Mouse (Mus musculus) ES-E14 (cell line): ENCODE results near the gene Gng7. TPM values are rescaled to one million over a fixed set of nuclear protein-coding genes. Genes with fewer than 3 reads are reported as not detected.

ENCODE experiments used
- DNase-seq: peaks from one replicate; pipeline ENCODE4 v3.0.0-alpha.2; 2013; ENCODE audit warnings: low read depth, low spot score
- H3K27ac ChIP-seq: 2 replicates; pipeline ENCODE4 v1.5.1; 2012; ENCODE audit warnings: low read depth, mild to moderate bottlenecking, low read length, moderate library complexity, mixed read lengths; ENCODE audit not compliant: poor library complexity, insufficient read depth, severe bottlenecking
- H3K36me3 ChIP-seq: 2 replicates; pipeline ENCODE4 v1.6.1; 2012; ENCODE audit warnings: mild to moderate bottlenecking, low read length, moderate library complexity, mixed read lengths; ENCODE audit not compliant: control insufficient read depth, poor library complexity, insufficient read depth, severe bottlenecking
- H3K4me1 ChIP-seq, 2 experiments: fragments of 150-350 bp in 1 of 2; sonication (generic) in 1 of 2; 2 replicates each; pipeline ENCODE4 v1.6.1; 2012; ENCODE audit warnings: low read length in 2 of 2, mild to moderate bottlenecking in 1 of 2, mixed read lengths in 1 of 2; ENCODE audit not compliant: control insufficient read depth in 2 of 2, insufficient read depth in 2 of 2, poor library complexity in 1 of 2
- H3K4me3 ChIP-seq, 2 experiments: fragments of 150-350 bp in 1 of 2; sonication (generic) in 1 of 2; 2 replicates each; pipeline ENCODE4 v1.5.1; 2012; ENCODE audit warnings: low read length in 2 of 2, low read depth in 1 of 2, mild to moderate bottlenecking in 1 of 2, mixed read lengths in 1 of 2; ENCODE audit not compliant: insufficient read depth in 1 of 2, poor library complexity in 1 of 2, severe bottlenecking in 1 of 2
- H3K9ac ChIP-seq: 2 replicates; pipeline ENCODE4 v1.6.1; 2012; ENCODE audit warnings: low read depth, mild to moderate bottlenecking, low read length, mixed read lengths; ENCODE audit not compliant: poor library complexity, insufficient read depth, severe bottlenecking
- H3K9me3 ChIP-seq: fragments of 150-350 bp; sonication (generic); 2 replicates; pipeline ENCODE4 v1.6.1; 2012; ENCODE audit warnings: low read depth, mild to moderate bottlenecking, low read length; ENCODE audit not compliant: control insufficient read depth, insufficient read depth
- CHD2 ChIP-seq: IDR thresholded peaks from 2 replicates; pipeline ENCODE4 v1.6.1; 2014; ENCODE audit warnings: mild to moderate bottlenecking, low read depth, low read length, inconsistent platforms
- HCFC1 ChIP-seq: IDR thresholded peaks from 2 replicates; pipeline ENCODE4 v1.6.1; 2012; ENCODE audit warnings: low read length, inconsistent platforms, borderline replicate concordance; ENCODE audit not compliant: insufficient read depth
- MAFK ChIP-seq: IDR thresholded peaks from 2 replicates; pipeline ENCODE4 v1.6.1; 2014; ENCODE audit warnings: mild to moderate bottlenecking, low read depth, low read length, inconsistent platforms; ENCODE audit not compliant: insufficient read depth
- ZC3H11A ChIP-seq: IDR thresholded peaks from 2 replicates; pipeline ENCODE4 v1.6.1; 2012; ENCODE audit warnings: low read depth, mild to moderate bottlenecking, inconsistent platforms, low read length, borderline replicate concordance
- ZNF384 ChIP-seq: IDR thresholded peaks from 2 replicates; pipeline ENCODE4 v1.6.1; 2012; ENCODE audit warnings: low read depth, low read length, inconsistent platforms
- in situ Hi-C, 2 experiments: fragments of 600-800 bp; cut with MboI; formaldehyde crosslinking; loops; one replicate each; pipeline ENCODE4 v1.15.1; 2025; ENCODE audit warnings: low sequenced_read_pairs in 2 of 2, inconsistent platforms in 1 of 2; ENCODE audit not compliant: unreplicated experiment in 2 of 2
- total RNA-seq: library from RNA; depleted of rRNA; stranded (reverse); fragments of 300-350 nt; gene quantifications from 2 replicates; pipeline ENCODE4 v1.2.3, GENCODE M21; 2012

Gene Gng7
- total RNA-seq, 1 experiment = 0.94 TPM

- H3K4me1 ChIP-seq = peaks cover 0 to 25% of the 10 kb centered on the region in 2 experiments; a peak in 1 of 4 replicates
- TF ChIP-seq ZNF384 (peak; percentile 53), CHD2 (no peak)
- no peak overlapping the region for H3K27ac ChIP-seq
- H3K9me3 ChIP-seq = no peaks in the 10 kb centered on the region
- peak overlapping the region in 1 of 2 experiments; percentile 47; a peak in 1 of 4 replicates for H3K4me3 ChIP-seq
- peak; percentile 85 for DNase-seq
- in situ Hi-C loops = no loop called here
- no peak overlapping the region for H3K9ac ChIP-seq
- H3K36me3 ChIP-seq = no peaks in the 10 kb centered on the region
Observed at GRCm38 (mm10) chr10:81022744-81023143, 8.0 kb upstream of the Gng7 start.

GRCm38 (mm10) chr10:81021547-81022110, 6.9 kb upstream of the Gng7 start:
- no peak for TF ChIP-seq HCFC1
- TF ChIP-seq ZNF384 = no peak
- no peak for TF ChIP-seq CHD2
- TF ChIP-seq MAFK = no peak
- TF ChIP-seq ZC3H11A = no peak
- peaks cover 0 to 25% of the 10 kb centered on the region in 2 experiments; a peak in 1 of 4 replicates for H3K4me1 ChIP-seq
- peak overlapping the region; percentile 26 to 47; a peak in 3 of 4 replicates for H3K4me3 ChIP-seq
- H3K36me3 ChIP-seq = no peaks in the 10 kb centered on the region
- DNase-seq = no peak
- H3K9me3 ChIP-seq = no peaks in the 10 kb centered on the region
- in situ Hi-C loops = no loop called here
- H3K27ac ChIP-seq = no peak overlapping the region
- H3K9ac ChIP-seq = peak overlapping the region; percentile 29; the same call in 1 of the 2 replicates

GRCm38 (mm10) chr10:81020207-81020606, 5.5 kb upstream of the Gng7 start:
- Histone ChIP-seq H3K9ac (no peak overlapping the region), H3K36me3 (no peaks in the 10 kb centered on the region), H3K4me3 (no peak overlapping the region), H3K27ac (no peak overlapping the region; the same call in 1 of the 2 replicates), H3K9me3 (no peaks in the 10 kb centered on the region), H3K4me1 (peaks cover under 1 to 22% of the 10 kb centered on the region in 2 experiments; a peak in 1 of 4 replicates)
- no peak for DNase-seq
- TF ChIP-seq CHD2 = no peak
- TF ChIP-seq ZNF384 = no peak
- no peak for TF ChIP-seq MAFK
- no peak for TF ChIP-seq HCFC1
- TF ChIP-seq ZC3H11A = no peak
- in situ Hi-C loops = no loop called here

GRCm38 (mm10) chr10:81019687-81020086, 4.9 kb upstream of the Gng7 start:
- no peak overlapping the region for H3K4me3 ChIP-seq

GRCm38 (mm10) chr10:81018326-81018725, 3.6 kb upstream of the Gng7 start:
- H3K4me1 ChIP-seq = peaks cover 2 to 22% of the 10 kb centered on the region in 2 experiments; a peak in 1 of 4 replicates
- no peaks in the 10 kb centered on the region for H3K9me3 ChIP-seq
- peak overlapping the region in 1 of 2 experiments; percentile 40; a peak in 2 of 4 replicates for H3K4me3 ChIP-seq
- H3K9ac ChIP-seq = no peak overlapping the region
- no peaks in the 10 kb centered on the region for H3K36me3 ChIP-seq
- H3K27ac ChIP-seq = no peak overlapping the region
- peak; percentile 99 for DNase-seq
- in situ Hi-C loops = no loop called here
- TF ChIP-seq ZNF384 (peak; percentile 19; the same call in 1 of the 2 replicates), ZC3H11A (no peak)

More at GRCm38 (mm10) chr10:81019687-81020086, 4.9 kb upstream of the Gng7 start:
- H3K27ac ChIP-seq = no peak overlapping the region
- TF ChIP-seq ZNF384 (no peak), HCFC1 (no peak)
- no peaks in the 10 kb centered on the region for H3K9me3 ChIP-seq
- H3K4me1 ChIP-seq = peaks cover 2 to 20% of the 10 kb centered on the region in 2 experiments; a peak in 1 of 4 replicates
- no peak for DNase-seq
- in situ Hi-C loops = no loop called here
- no peaks in the 10 kb centered on the region for H3K36me3 ChIP-seq
- H3K9ac ChIP-seq = no peak overlapping the region; the same call in 1 of the 2 replicates
